Mouse (Mus musculus) liver, embryonic 11.5 days (tissue): ENCODE data around the gene Ccdc97. TPM values are rescaled to one million over a fixed set of nuclear protein-coding genes. Genes with fewer than 3 reads are reported as not detected.

Experiments used
- ATAC-seq: fragments of 200-750 bp; cut with Nextera tagmentation; replicated peaks from 2 replicates; pipeline ENCODE4 v1.8.0; 2017; ENCODE audit warnings: moderate number of reproducible peaks, mild to moderate bottlenecking, moderate TSS enrichment, moderate library complexity; ENCODE audit not compliant: low FRiP score
- DNase-seq: peaks from one replicate; pipeline ENCODE4 v3.0.0-alpha.2; 2017; ENCODE audit warnings: low spot score
- H3K27ac ChIP-seq: fragments of 300-500 bp; sonication (generic); 2 replicates; pipeline ENCODE4 v1.5.1; 2014; ENCODE audit warnings: mild to moderate bottlenecking, low read depth, low read length, control low read depth
- H3K27me3 ChIP-seq: fragments of 300-500 bp; sonication (generic); replicated peaks from 2 replicates; pipeline ENCODE4 v1.6.1; 2014; ENCODE audit warnings: low read length, mixed read lengths; ENCODE audit not compliant: control insufficient read depth, insufficient read depth
- H3K36me3 ChIP-seq: fragments of 300-500 bp; sonication (generic); 2 replicates; pipeline ENCODE4 v1.6.1; 2014; ENCODE audit warnings: mild to moderate bottlenecking, low read length, moderate library complexity, mixed read lengths; ENCODE audit not compliant: control insufficient read depth, insufficient read depth
- H3K4me1 ChIP-seq: fragments of 300-500 bp; sonication (generic); replicated peaks from 2 replicates; pipeline ENCODE4 v1.6.1; 2014; ENCODE audit warnings: low read length, mixed read lengths; ENCODE audit not compliant: control insufficient read depth, insufficient read depth
- H3K4me2 ChIP-seq: fragments of 300-500 bp; sonication (generic); 2 replicates; pipeline ENCODE4 v1.6.1; 2014; ENCODE audit warnings: mild to moderate bottlenecking, control low read depth, moderate library complexity
- H3K4me3 ChIP-seq: fragments of 300-500 bp; sonication (generic); 2 replicates; pipeline ENCODE4 v1.5.1; 2014; ENCODE audit warnings: low read depth, low read length, control low read depth
- H3K9ac ChIP-seq: fragments of 300-500 bp; sonication (generic); 2 replicates; pipeline ENCODE4 v1.6.1; 2014; ENCODE audit warnings: low read depth, low read length, control low read depth
- H3K9me3 ChIP-seq: fragments of 300-500 bp; sonication (generic); 2 replicates; pipeline ENCODE4 v1.6.1; 2016; ENCODE audit warnings: low read length, inconsistent platforms, mixed read lengths; ENCODE audit not compliant: control insufficient read depth
- WGBS: fragments of 180-500 bp; shearing (Covaris S2); extraction: QIAGEN DNeasy Blood & Tissue Kit; methylation state at CpG from one replicate; pipeline ENCODE4 v1.1.7; 2014; 5-methylcytosine and 5-hydroxymethylcytosine counted together
- polyA plus RNA-seq: library from polyadenylated mRNA; unstranded; fragments of >200 nt; fragmentation: Nextera tagmentation; extraction: Ambion mirVana; gene quantifications from 2 replicates; pipeline ENCODE4 v1.2.1, GENCODE M21; 2014

Gene Ccdc97
- polyA plus RNA-seq, 1 experiment from 2014 or later: 33.9 TPM

DNA sequence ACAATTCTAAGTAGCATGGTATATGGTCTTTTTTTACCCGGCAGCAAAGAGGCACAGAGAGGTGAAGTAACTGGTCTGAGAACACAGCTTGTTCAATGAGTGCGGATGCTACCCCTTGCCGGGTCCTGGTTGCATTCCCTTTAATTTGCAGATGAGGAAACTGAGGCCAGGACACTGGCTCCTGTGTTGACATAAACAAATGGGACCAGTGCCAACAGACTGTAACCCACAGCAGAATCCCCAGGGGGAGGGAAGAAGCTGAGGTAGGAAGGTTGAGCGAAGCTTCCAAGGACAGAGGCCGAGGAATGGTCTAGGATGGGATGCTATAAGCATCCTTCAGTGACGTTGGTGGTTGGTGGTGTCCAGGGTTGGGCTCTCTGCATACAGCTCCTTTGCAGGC lies 43.5 kb downstream of the Ccdc97 start:
- Histone ChIP-seq H3K27ac (no peak overlapping the region), H3K4me3 (peak overlapping the region; percentile 40), H3K9ac (no peak overlapping the region), H3K9me3 (peaks cover 2% of the 10 kb centered on the region; the same call in 1 of the 2 replicates), H3K4me1 (peaks cover 10% of the 10 kb centered on the region; the same call in 1 of the 2 replicates), H3K4me2 (peak overlapping the region; percentile 82), H3K36me3 (no peaks in the 10 kb centered on the region), H3K27me3 (peaks cover 26% of the 10 kb centered on the region)
- DNase-seq (no peak), ATAC-seq (no peak)
- 55% methylated on average over 6 of the region's 6 CpGs for WGBS

DNA sequence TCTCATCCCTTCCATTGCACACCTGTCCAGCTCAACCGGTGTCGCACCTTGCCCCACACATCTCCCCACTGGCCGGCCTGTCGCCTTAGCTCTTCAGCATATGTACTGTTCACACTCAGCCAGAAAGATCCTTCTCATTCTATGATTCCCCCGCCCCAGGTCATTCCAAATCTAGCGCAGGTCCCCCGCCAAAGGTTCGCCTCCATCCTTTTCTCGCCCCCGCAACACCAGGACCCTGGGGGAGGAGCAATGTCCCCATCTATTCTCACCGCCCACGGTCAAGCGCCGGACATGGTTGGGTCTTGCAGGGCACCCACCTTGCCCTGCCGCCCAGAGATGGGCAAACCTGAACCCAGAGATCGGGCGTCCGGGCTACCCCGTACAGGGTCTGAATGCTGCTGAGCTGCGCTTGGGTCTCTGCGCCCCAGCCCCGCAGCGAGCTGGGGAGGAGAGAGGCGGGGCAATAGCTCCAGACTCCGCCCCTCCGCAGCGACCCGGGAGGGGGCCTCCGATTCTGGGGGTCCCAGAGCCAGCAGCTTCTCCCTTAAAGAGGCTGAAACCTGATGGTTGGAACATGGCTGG lies 44.1 kb downstream of the Ccdc97 start, which contains the start of gene Tmem91:
Gene Tmem91 (minus strand): TSS at position 448 of the 582 bp plus-strand sequence.
- ATAC-seq: no peak
- DNase-seq: no peak
- Histone ChIP-seq H3K4me2 (peak within 1 kb of the TSS; percentile 82), H3K27ac (no peak within 1 kb of the TSS), H3K9ac (0 out of 2 replicates have a peak within 1 kb of the TSS, but pooled peaks have one; percentile 2), H3K9me3 (peaks cover 2% of the 10 kb centered on the region; the same call in 1 of the 2 replicates), H3K4me3 (peak within 1 kb of the TSS; percentile 40), H3K27me3 (peaks cover 26% of the 10 kb centered on the region), H3K4me1 (peaks cover 6% of the 10 kb centered on the region; the same call in 1 of the 2 replicates), H3K36me3 (no peaks in the 10 kb centered on the region)
- 2% methylated on average over 29 of the region's 29 CpGs for WGBS

DNA sequence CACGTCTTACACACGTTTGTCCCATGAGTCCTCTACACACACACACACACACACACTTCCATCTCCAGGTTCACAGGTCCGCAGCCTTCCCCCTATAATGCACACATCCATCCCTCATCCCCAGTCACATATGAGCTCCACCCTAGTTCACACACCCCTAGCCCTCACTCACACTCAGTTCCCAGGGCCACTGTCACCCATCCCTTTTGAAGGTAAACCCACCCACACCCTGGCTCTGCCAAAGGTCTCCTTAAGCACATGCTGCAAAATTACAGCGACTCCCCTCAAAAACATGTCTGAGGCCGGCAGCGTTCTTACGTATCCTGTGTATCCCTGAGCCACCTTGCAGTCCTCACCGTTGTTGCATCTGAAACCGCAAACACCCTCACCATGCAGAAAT lies 44.6 kb downstream of the Ccdc97 start:
- peaks cover 6% of the 10 kb centered on the region; the same call in 1 of the 2 replicates for H3K4me1 ChIP-seq
- ATAC-seq (no peak), DNase-seq (no peak)
- H3K36me3 ChIP-seq: no peaks in the 10 kb centered on the region
- H3K27ac ChIP-seq: no peak overlapping the region
- H3K4me2 ChIP-seq: peak overlapping the region; percentile 82
- H3K9ac ChIP-seq: no peak overlapping the region
- 25% methylated on average over 9 of the region's 9 CpGs for WGBS
- peaks cover 26% of the 10 kb centered on the region for H3K27me3 ChIP-seq
- peaks cover 2% of the 10 kb centered on the region; the same call in 1 of the 2 replicates for H3K9me3 ChIP-seq
- peak overlapping the region; percentile 40 for H3K4me3 ChIP-seq

DNA sequence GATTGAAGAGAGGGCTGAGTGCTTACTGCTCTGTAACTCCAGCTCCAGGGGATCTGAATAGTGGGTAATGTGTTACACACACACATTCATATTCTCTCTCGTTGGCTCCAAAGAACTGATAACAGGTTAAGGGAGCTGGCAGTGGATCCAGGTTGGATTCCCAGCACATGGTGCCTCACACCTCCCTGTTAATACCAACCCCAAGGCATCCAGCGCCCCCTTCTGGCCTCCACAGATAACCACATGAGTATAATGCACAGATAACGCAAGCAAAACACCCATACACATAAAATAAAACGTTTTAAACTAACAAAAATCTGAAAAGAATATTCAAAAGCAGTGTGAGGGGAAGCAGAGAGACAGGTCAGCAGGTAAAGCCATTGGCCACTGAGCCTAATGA lies 46.4 kb downstream of the Ccdc97 start:
- 52% methylated on average over 4 of the region's 4 CpGs for WGBS
- no peak overlapping the region for H3K4me3 ChIP-seq
- H3K27me3 ChIP-seq: peaks cover 26% of the 10 kb centered on the region
- H3K27ac ChIP-seq: no peak overlapping the region
- peaks cover 6% of the 10 kb centered on the region; the same call in 1 of the 2 replicates for H3K4me1 ChIP-seq
- H3K9me3 ChIP-seq: peaks cover 2% of the 10 kb centered on the region; the same call in 1 of the 2 replicates
- no peak overlapping the region for H3K4me2 ChIP-seq
- H3K9ac ChIP-seq: no peak overlapping the region
- peaks cover 12% of the 10 kb centered on the region; the same call in 1 of the 2 replicates for H3K36me3 ChIP-seq
- no peak for DNase-seq
- ATAC-seq: no peak

DNA sequence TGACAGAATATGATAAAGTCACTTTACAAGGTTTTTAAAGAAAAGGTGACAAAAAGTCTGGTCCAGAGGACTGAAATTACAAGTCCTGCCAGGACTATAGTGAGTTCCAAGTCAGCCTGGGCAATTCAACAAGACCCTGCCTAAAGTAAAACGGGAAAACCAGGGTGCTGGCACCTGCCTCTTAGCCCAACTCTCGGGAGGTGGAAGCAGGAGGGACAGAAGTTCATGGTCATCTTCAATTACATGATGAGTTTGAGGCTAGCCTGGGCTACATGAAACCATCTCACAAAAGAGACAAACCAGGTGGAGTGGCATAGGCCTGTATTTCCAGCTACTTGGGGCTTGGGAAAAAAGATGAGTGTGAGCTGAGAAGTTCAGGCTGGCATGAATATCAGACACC lies 47.2 kb downstream of the Ccdc97 start:
- H3K27me3 ChIP-seq: peaks cover 26% of the 10 kb centered on the region
- ATAC-seq (no peak), DNase-seq (no peak)
- 78% methylated on average over 2 of the region's 2 CpGs for WGBS
- H3K4me2 ChIP-seq: no peak overlapping the region
- no peak overlapping the region for H3K27ac ChIP-seq
- no peak overlapping the region for H3K4me3 ChIP-seq
- H3K9ac ChIP-seq: no peak overlapping the region
- H3K36me3 ChIP-seq: peaks cover 16% of the 10 kb centered on the region; the same call in 1 of the 2 replicates
- peaks cover 2% of the 10 kb centered on the region; the same call in 1 of the 2 replicates for H3K9me3 ChIP-seq
- peaks cover 6% of the 10 kb centered on the region; the same call in 1 of the 2 replicates for H3K4me1 ChIP-seq

DNA sequence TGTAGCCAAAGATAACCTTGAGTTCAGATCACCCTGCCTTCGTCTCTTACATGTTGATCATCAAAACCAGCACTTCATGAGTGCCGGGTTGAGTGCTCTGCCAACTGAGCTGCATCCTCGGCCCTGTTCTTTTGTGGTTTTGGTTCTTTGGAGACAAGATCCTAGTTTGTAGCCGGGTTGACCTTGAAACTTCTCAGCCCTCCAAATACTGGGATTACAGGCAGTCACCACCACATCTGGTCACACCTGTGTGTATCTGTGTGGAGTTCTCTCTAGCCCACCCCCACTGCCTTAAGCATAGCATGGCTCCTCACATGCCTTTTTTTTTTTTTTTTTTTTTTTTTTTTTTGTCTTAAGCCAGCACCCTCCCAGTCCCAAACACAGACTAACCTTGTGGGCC lies 48.8 kb downstream of the Ccdc97 start:
- Histone ChIP-seq H3K27ac (no peak overlapping the region), H3K4me2 (no peak overlapping the region), H3K27me3 (peaks cover 18% of the 10 kb centered on the region), H3K4me3 (no peak overlapping the region), H3K36me3 (peaks cover 26% of the 10 kb centered on the region; the same call in 1 of the 2 replicates), H3K4me1 (peaks cover 6% of the 10 kb centered on the region; the same call in 1 of the 2 replicates), H3K9ac (no peak overlapping the region), H3K9me3 (peaks cover 2% of the 10 kb centered on the region; the same call in 1 of the 2 replicates)
- ATAC-seq (no peak), DNase-seq (no peak)
- 77% methylated on average over 4 of the region's 4 CpGs for WGBS

DNA sequence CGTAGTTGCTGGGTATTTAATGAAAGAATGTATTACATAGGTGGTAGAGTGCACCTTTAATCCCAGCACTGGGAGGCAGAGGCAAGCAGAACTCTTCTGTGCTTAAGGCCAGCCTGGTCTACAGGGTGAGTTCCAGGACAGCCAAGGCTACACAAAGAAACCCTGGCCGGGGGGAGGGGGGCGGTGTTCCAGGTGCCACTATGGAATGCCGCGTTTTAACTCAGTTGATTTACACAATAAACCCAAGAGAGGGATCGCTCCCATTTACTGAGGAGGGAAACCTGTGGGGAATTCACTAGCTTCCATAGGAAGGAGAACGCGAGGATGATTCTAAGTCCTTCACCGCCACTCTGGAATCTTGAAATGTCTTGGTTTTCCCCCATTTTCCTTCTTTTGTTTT lies 49.3 kb downstream of the Ccdc97 start:
- H3K4me3 ChIP-seq: no peak overlapping the region
- ATAC-seq (no peak), DNase-seq (no peak)
- peaks cover 31% of the 10 kb centered on the region; the same call in 1 of the 2 replicates for H3K36me3 ChIP-seq
- peaks cover 2% of the 10 kb centered on the region; the same call in 1 of the 2 replicates for H3K9me3 ChIP-seq
- H3K4me2 ChIP-seq: no peak overlapping the region
- H3K27me3 ChIP-seq: peaks cover 13% of the 10 kb centered on the region
- H3K27ac ChIP-seq: no peak overlapping the region
- no peak overlapping the region for H3K9ac ChIP-seq
- peaks cover 2% of the 10 kb centered on the region; the same call in 1 of the 2 replicates for H3K4me1 ChIP-seq
- 84% methylated on average over 9 of the region's 9 CpGs for WGBS

DNA sequence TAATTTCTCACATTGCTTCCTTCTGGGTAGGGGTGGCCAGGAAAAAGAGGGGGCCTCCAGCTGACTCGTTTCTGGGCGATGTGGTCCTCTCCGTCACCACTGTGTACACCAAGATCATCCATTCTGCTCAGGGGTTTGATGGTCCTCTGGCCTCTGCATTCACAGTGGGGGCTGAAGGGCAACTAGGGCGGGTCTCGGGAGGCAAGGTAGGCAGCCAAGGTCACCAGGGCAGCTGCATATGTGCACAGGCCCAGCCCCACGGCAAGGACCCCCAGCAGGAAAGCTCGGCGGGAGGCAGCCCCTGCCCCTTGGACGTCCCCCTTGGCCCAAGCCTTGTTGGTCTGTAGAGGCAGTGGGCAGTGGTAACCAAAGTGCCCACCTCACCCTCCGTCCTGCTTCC lies 49.7 kb downstream of the Ccdc97 start:
- ATAC-seq (no peak), DNase-seq (no peak)
- Histone ChIP-seq H3K4me2 (no peak overlapping the region), H3K4me3 (no peak overlapping the region), H3K36me3 (peaks cover 34% of the 10 kb centered on the region; the same call in 1 of the 2 replicates), H3K9me3 (peaks cover 2% of the 10 kb centered on the region; the same call in 1 of the 2 replicates), H3K9ac (no peak overlapping the region), H3K27ac (no peak overlapping the region), H3K4me1 (no peaks in the 10 kb centered on the region), H3K27me3 (peaks cover 8% of the 10 kb centered on the region)
- WGBS: 89% methylated on average over 10 of the region's 10 CpGs

DNA sequence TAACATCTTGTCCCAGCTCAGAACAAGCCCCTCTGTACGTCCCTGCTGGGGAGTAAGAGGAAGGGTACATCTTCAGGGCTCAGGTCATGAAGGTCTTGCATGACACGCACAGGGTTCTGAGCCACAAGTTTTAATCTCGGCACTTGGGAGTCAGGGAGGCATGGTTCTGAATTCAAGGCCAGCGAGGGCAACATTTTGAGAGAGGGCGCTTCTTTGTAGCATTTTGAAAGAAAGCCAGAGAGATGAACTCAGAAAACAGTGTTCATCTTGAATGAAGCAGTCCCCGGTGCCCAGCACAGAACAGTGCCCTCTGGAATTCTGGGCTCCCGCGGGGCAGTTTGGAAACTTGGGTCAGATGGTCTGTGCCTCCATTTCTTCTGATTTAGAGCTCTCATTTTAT lies 52.5 kb downstream of the Ccdc97 start:
- H3K9me3 ChIP-seq: no peaks in the 10 kb centered on the region
- 92% methylated on average over 8 of the region's 8 CpGs for WGBS
- H3K4me2 ChIP-seq: no peak overlapping the region
- H3K36me3 ChIP-seq: peaks cover 42% of the 10 kb centered on the region; the same call in 1 of the 2 replicates
- DNase-seq: no peak
- ATAC-seq: no peak
- H3K4me3 ChIP-seq: no peak overlapping the region
- H3K4me1 ChIP-seq: no peaks in the 10 kb centered on the region
- H3K27ac ChIP-seq: no peak overlapping the region
- H3K27me3 ChIP-seq: no peaks in the 10 kb centered on the region
- H3K9ac ChIP-seq: no peak overlapping the region
